Mouse (Mus musculus): ENCODE results near the gene Zic4. TPM values are rescaled to one million over a fixed set of nuclear protein-coding genes. Genes with fewer than 3 reads are reported as not detected.

Zic4 gene
- total RNA-seq, 2 experiments from 2014 or later = 0.66 TPM; not detected in 1

GRCm38 (mm10) chr9:91388173-91388572, 26.0 kb downstream of the Zic4 start:
- intact Hi-C loops (cut with DNase I; ENCODE audit: low total_unique reads) = no loop called here
- no peak for DNase-seq

- intact Hi-C loops (cut with DNase I; ENCODE audit: low total_unique reads) = no loop called here
- no peak for DNase-seq
Observed at GRCm38 (mm10) chr9:91393376-91394068, 31.3 kb downstream of the Zic4 start.

- intact Hi-C loops (cut with DNase I; ENCODE audit: low total_unique reads) = no loop called here
- no peak for DNase-seq
Observed at GRCm38 (mm10) chr9:91394211-91394646, 32.0 kb downstream of the Zic4 start.

GRCm38 (mm10) chr9:91395066-91395772, 33.0 kb downstream of the Zic4 start:
- DNase-seq = no peak
- intact Hi-C loops (cut with DNase I; ENCODE audit: low total_unique reads) = no loop called here

- no peak for DNase-seq
- intact Hi-C loops (cut with DNase I; ENCODE audit: low total_unique reads) = no loop called here
Observed at GRCm38 (mm10) chr9:91399976-91400375, 37.8 kb downstream of the Zic4 start.

GRCm38 (mm10) chr9:91400482-91401093, 38.4 kb downstream of the Zic4 start:
- no peak for DNase-seq
- intact Hi-C loops (cut with DNase I; ENCODE audit: low total_unique reads) = no loop called here

- DNase-seq = no peak
- intact Hi-C loops (cut with DNase I; ENCODE audit: low total_unique reads) = no loop called here
Observed at GRCm38 (mm10) chr9:91401471-91401870, 39.3 kb downstream of the Zic4 start.

- intact Hi-C loops (cut with DNase I; ENCODE audit: low total_unique reads) = no loop called here
- no peak for DNase-seq
Observed at GRCm38 (mm10) chr9:91404229-91404628, 42.0 kb downstream of the Zic4 start.

- no peak for DNase-seq
- intact Hi-C loops (cut with DNase I; ENCODE audit: low total_unique reads) = no loop called here
Observed at GRCm38 (mm10) chr9:91404905-91405752, 42.9 kb downstream of the Zic4 start.

GRCm38 (mm10) chr9:91405753-91406178, 43.6 kb downstream of the Zic4 start:
- intact Hi-C loops (cut with DNase I; ENCODE audit: low total_unique reads) = no loop called here
- DNase-seq = no peak

GRCm38 (mm10) chr9:91406258-91406763, 44.1 kb downstream of the Zic4 start:
- intact Hi-C loops (cut with DNase I; ENCODE audit: low total_unique reads) = no loop called here
- no peak for DNase-seq

- intact Hi-C loops (cut with DNase I; ENCODE audit: low total_unique reads) = no loop called here
- no peak for DNase-seq
Observed at GRCm38 (mm10) chr9:91409771-91410170, 47.6 kb downstream of the Zic4 start.

- intact Hi-C loops (cut with DNase I; ENCODE audit: low total_unique reads) = no loop called here
- DNase-seq = no peak
Observed at GRCm38 (mm10) chr9:91414007-91414661, 51.9 kb downstream of the Zic4 start.

- DNase-seq = no peak
- intact Hi-C loops (cut with DNase I; ENCODE audit: low total_unique reads) = no loop called here
Observed at GRCm38 (mm10) chr9:91420441-91420840, 58.2 kb downstream of the Zic4 start.

Other genes with a start within 250 kb of the Zic4 start
- 1 to 10 TPM in 1 of 2 experiments, under 1 TPM in 1; 0.47 to 3.9 TPM for gene Zic1, start 3.4 kb downstream of the Zic4 start, total RNA-seq (2021)

Data from gastrocnemius, postnatal 14 days (tissue).